Mouse (Mus musculus): ENCODE measurements at regions not wholly inside any gene's neighbourhood (a gene's known extent, or its start where the extent isn't known, plus 50 kb on each side); places are given as distances from the start of the nearest gene placed in this dataset.

- Histone ChIP-seq H3K4me3 (ENCODE audit: low read depth, low read length) (no peak overlapping the region), H3K27me3 (ENCODE audit: control insufficient read depth, insufficient read depth, low read length) (no peaks in the 10 kb centered on the region), H3K4me1 (ENCODE audit: control insufficient read depth, insufficient read depth, insufficient read length, low read length) (no peaks in the 10 kb centered on the region), H3K36me3 (ENCODE audit: control insufficient read depth, insufficient read depth, low read length) (no peaks in the 10 kb centered on the region), H3K27ac (ENCODE audit: insufficient read depth, low read depth, low read length) (no peak overlapping the region)
- 70% methylated on average over 8 of the region's 8 CpGs for WGBS
- TF ChIP-seq CTCF (IDR thresholded peaks at IDR 0.05; ENCODE audit: extremely low read depth, insufficient read length, insufficient replicate concordance, low read depth, low read length): no peak
- no peak for TF ChIP-seq POLR2A (IDR thresholded peaks at IDR 0.05; ENCODE audit: low read depth, low read length)
Observed at GRCm38 (mm10) chr19:23089761-23090514, 51.1 kb upstream of the Klf9 start.
